Mouse (Mus musculus): Measurements from ENCODE around the gene Gm9999. TPM values are rescaled to one million over a fixed set of nuclear protein-coding genes. Genes with fewer than 3 reads are reported as not detected.
A peak's percentile ranks its signal among the peaks of the same experiment; 100 is the strongest.
"Not testable (repeated sequence)": the region's sequence is repeated elsewhere in the genome, so short reads cannot be mapped to it uniquely, and the experiment has no call there.

Gm9999 gene
- polyA plus RNA-seq, 1 experiment = not detected

- no peak for TF ChIP-seq REST (IDR thresholded peaks at IDR 0.05; ENCODE audit: insufficient read depth, insufficient read length)
- TF ChIP-seq MYOD1 (IDR thresholded peaks at IDR 0.05; ENCODE audit: control insufficient read depth in 1 of 3, insufficient read length in 2 of 3, low read depth in 2 of 3) = no peak
- TF ChIP-seq USF1 (IDR thresholded peaks at IDR 0.05; ENCODE audit: low read depth) = no peak
- no peak for TF ChIP-seq MAX (IDR thresholded peaks at IDR 0.05; ENCODE audit: low read depth)
- TF ChIP-seq CEBPB (IDR thresholded peaks at IDR 0.05; ENCODE audit: insufficient read depth, poor library complexity, severe bottlenecking) = no peak
- TF ChIP-seq TCF12 (IDR thresholded peaks at IDR 0.05; ENCODE audit: insufficient read depth, poor library complexity, severe bottlenecking) = no peak
- TF ChIP-seq E2F4 (IDR thresholded peaks at IDR 0.05; ENCODE audit: insufficient read depth) = no peak
- no peak for TF ChIP-seq MYOG (IDR thresholded peaks at IDR 0.05; ENCODE audit: control insufficient read depth in 1 of 3, insufficient read depth in 1 of 3, insufficient read length in 2 of 3, low read depth in 2 of 3)
- TF ChIP-seq SRF (IDR thresholded peaks at IDR 0.05; ENCODE audit: control insufficient read depth, insufficient read length, low read depth) = no peak
- TF ChIP-seq POLR2AphosphoS2 (IDR thresholded peaks at IDR 0.05; ENCODE audit: insufficient read length, low read depth) = no peak
- TF ChIP-seq TCF3 (IDR thresholded peaks at IDR 0.05; ENCODE audit: insufficient read length, low read depth) = no peak
- TF ChIP-seq POLR2A (IDR thresholded peaks at IDR 0.05; ENCODE audit: insufficient read length, low read depth) = no peak
- Histone ChIP-seq H3K27me3 (ENCODE audit: control insufficient read depth, insufficient read depth, insufficient read length) (no peaks in the 10 kb centered on the region), H3K36me3 (ENCODE audit: control insufficient read depth, insufficient read depth) (no peaks in the 10 kb centered on the region), H3K4me3 (no peak overlapping the region), H3ac (ENCODE audit: control insufficient read depth, insufficient read length) (no peak overlapping the region), H3K79me2 (ENCODE audit: control insufficient read depth, insufficient read depth) (no peaks in the 10 kb centered on the region), H3K4me2 (ENCODE audit: low read depth) (peak overlapping the region; percentile 68)
Measured at GRCm38 (mm10) chr7:47022482-47022881, 39.1 kb downstream of the Gm9999 start.

GRCm38 (mm10) chr7:47023530-47023929 is 40.1 kb downstream of the Gm9999 start:
- no peak overlapping the region for H3K4me3 ChIP-seq
- H3K27me3 ChIP-seq (ENCODE audit: control insufficient read depth, insufficient read depth, insufficient read length) = no peaks in the 10 kb centered on the region
- no peaks in the 10 kb centered on the region for H3K36me3 ChIP-seq (ENCODE audit: control insufficient read depth, insufficient read depth)
- no peak for TF ChIP-seq USF1 (IDR thresholded peaks at IDR 0.05; ENCODE audit: low read depth)
- no peak for TF ChIP-seq TCF12 (IDR thresholded peaks at IDR 0.05; ENCODE audit: insufficient read depth, poor library complexity, severe bottlenecking)
- TF ChIP-seq MAX (IDR thresholded peaks at IDR 0.05; ENCODE audit: low read depth) = no peak
- TF ChIP-seq REST (IDR thresholded peaks at IDR 0.05; ENCODE audit: insufficient read depth, insufficient read length) = no peak
- TF ChIP-seq CEBPB (IDR thresholded peaks at IDR 0.05; ENCODE audit: insufficient read depth, poor library complexity, severe bottlenecking) = no peak
- no peak for TF ChIP-seq E2F4 (IDR thresholded peaks at IDR 0.05; ENCODE audit: insufficient read depth)
- TF ChIP-seq POLR2A (IDR thresholded peaks at IDR 0.05; ENCODE audit: insufficient read length, low read depth) = no peak
- TF ChIP-seq POLR2AphosphoS2 (IDR thresholded peaks at IDR 0.05; ENCODE audit: insufficient read length, low read depth) = no peak
- no peak for TF ChIP-seq MYOD1 (IDR thresholded peaks at IDR 0.05; ENCODE audit: control insufficient read depth in 1 of 3, insufficient read length in 2 of 3, low read depth in 2 of 3)
- no peak for TF ChIP-seq TCF3 (IDR thresholded peaks at IDR 0.05; ENCODE audit: insufficient read length, low read depth)
- TF ChIP-seq MYOG (IDR thresholded peaks at IDR 0.05; ENCODE audit: control insufficient read depth in 1 of 3, insufficient read depth in 1 of 3, insufficient read length in 2 of 3, low read depth in 2 of 3) = no peak
- no peak for TF ChIP-seq SRF (IDR thresholded peaks at IDR 0.05; ENCODE audit: control insufficient read depth, insufficient read length, low read depth)
- no peak overlapping the region for H3K4me2 ChIP-seq (ENCODE audit: low read depth)
- no peaks in the 10 kb centered on the region for H3K79me2 ChIP-seq (ENCODE audit: control insufficient read depth, insufficient read depth)
- no peak overlapping the region for H3ac ChIP-seq (ENCODE audit: control insufficient read depth, insufficient read length)

GRCm38 (mm10) chr7:47024454-47024853 is 41.1 kb downstream of the Gm9999 start:
- Histone ChIP-seq H3ac (ENCODE audit: control insufficient read depth, insufficient read length) (no peak overlapping the region), H3K4me3 (no peak overlapping the region), H3K36me3 (ENCODE audit: control insufficient read depth, insufficient read depth) (no peaks in the 10 kb centered on the region), H3K4me2 (ENCODE audit: low read depth) (no peak overlapping the region), H3K79me2 (ENCODE audit: control insufficient read depth, insufficient read depth) (no peaks in the 10 kb centered on the region), H3K27me3 (ENCODE audit: control insufficient read depth, insufficient read depth, insufficient read length) (no peaks in the 10 kb centered on the region)
- TF ChIP-seq SRF (IDR thresholded peaks at IDR 0.05; ENCODE audit: control insufficient read depth, insufficient read length, low read depth) (no peak), TCF3 (IDR thresholded peaks at IDR 0.05; ENCODE audit: insufficient read length, low read depth) (no peak), POLR2AphosphoS2 (IDR thresholded peaks at IDR 0.05; ENCODE audit: insufficient read length, low read depth) (no peak), MYOG (IDR thresholded peaks at IDR 0.05; ENCODE audit: control insufficient read depth in 1 of 3, insufficient read depth in 1 of 3, insufficient read length in 2 of 3, low read depth in 2 of 3) (no peak), MYOD1 (IDR thresholded peaks at IDR 0.05; ENCODE audit: control insufficient read depth in 1 of 3, insufficient read length in 2 of 3, low read depth in 2 of 3) (no peak), USF1 (IDR thresholded peaks at IDR 0.05; ENCODE audit: low read depth) (no peak), MAX (IDR thresholded peaks at IDR 0.05; ENCODE audit: low read depth) (no peak), REST (IDR thresholded peaks at IDR 0.05; ENCODE audit: insufficient read depth, insufficient read length) (no peak)

DNA sequence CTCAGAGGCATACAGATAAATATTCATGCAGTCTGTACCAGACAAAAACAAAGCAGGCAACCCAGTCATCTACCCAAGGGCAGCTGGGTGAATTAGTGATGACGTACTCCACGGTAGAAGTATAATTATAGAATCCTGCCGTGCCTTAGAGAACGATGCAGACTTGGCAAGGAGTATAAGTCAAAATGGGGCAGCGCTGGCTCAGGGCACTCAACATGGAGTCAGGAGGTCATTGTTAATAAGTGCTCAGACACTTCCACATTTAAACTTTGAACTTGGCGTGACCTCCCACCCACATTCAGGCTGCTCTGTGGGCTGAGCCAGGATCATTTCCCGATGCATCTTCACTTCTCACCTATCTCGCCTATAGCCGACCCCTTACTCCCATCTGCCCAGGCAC is 42.0 kb downstream of the Gm9999 start:
- no peaks in the 10 kb centered on the region for H3K27me3 ChIP-seq (ENCODE audit: control insufficient read depth, insufficient read depth, insufficient read length)
- H3ac ChIP-seq (ENCODE audit: control insufficient read depth, insufficient read length) = no peak overlapping the region
- no peaks in the 10 kb centered on the region for H3K36me3 ChIP-seq (ENCODE audit: control insufficient read depth, insufficient read depth)
- no peak overlapping the region for H3K4me3 ChIP-seq
- no peaks in the 10 kb centered on the region for H3K79me2 ChIP-seq (ENCODE audit: control insufficient read depth, insufficient read depth)
- no peak overlapping the region for H3K4me2 ChIP-seq (ENCODE audit: low read depth)
- no peak for TF ChIP-seq E2F4 (IDR thresholded peaks at IDR 0.05; ENCODE audit: insufficient read depth)
- TF ChIP-seq MAX (IDR thresholded peaks at IDR 0.05; ENCODE audit: low read depth) = no peak
- no peak for TF ChIP-seq MYOD1 (IDR thresholded peaks at IDR 0.05; ENCODE audit: control insufficient read depth in 1 of 3, insufficient read length in 2 of 3, low read depth in 2 of 3)
- no peak for TF ChIP-seq REST (IDR thresholded peaks at IDR 0.05; ENCODE audit: insufficient read depth, insufficient read length)
- TF ChIP-seq USF1 (IDR thresholded peaks at IDR 0.05; ENCODE audit: low read depth) = no peak
- no peak for TF ChIP-seq MYOG (IDR thresholded peaks at IDR 0.05; ENCODE audit: control insufficient read depth in 1 of 3, insufficient read depth in 1 of 3, insufficient read length in 2 of 3, low read depth in 2 of 3)
- TF ChIP-seq TCF3 (IDR thresholded peaks at IDR 0.05; ENCODE audit: insufficient read length, low read depth) = no peak
- TF ChIP-seq POLR2A (IDR thresholded peaks at IDR 0.05; ENCODE audit: insufficient read length, low read depth) = no peak

DNA sequence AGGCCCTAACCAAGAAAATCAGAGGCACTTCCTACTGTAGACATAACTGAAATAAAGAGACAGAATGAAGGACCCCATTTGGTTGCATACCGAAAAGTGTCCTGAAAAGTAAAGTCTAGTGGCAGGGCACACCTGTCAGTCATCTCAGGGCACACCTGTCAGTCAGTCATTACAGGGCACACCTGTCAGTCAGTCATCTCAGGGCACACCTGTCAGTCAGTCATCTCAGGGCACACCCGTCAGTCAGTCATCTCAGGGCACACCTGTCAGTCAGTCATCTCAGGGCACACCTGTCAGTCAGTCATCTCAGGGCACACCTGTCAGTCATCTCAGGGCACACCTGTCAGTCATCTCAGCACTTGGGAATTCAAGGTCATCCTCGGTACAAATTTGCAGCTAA is 43.5 kb downstream of the Gm9999 start:
- not testable (repeated sequence) for H3K79me2 ChIP-seq (ENCODE audit: control insufficient read depth, insufficient read depth); H3K4me2 ChIP-seq (ENCODE audit: low read depth); H3K36me3 ChIP-seq (ENCODE audit: control insufficient read depth, insufficient read depth); H3ac ChIP-seq (ENCODE audit: control insufficient read depth, insufficient read length); H3K4me3 ChIP-seq; H3K27me3 ChIP-seq (ENCODE audit: control insufficient read depth, insufficient read depth, insufficient read length)
- TF ChIP-seq MYOG (IDR thresholded peaks at IDR 0.05; ENCODE audit: control insufficient read depth in 1 of 3, insufficient read depth in 1 of 3, insufficient read length in 2 of 3, low read depth in 2 of 3) (peak; percentile 5 to 75 (median 71)), TCF3 (IDR thresholded peaks at IDR 0.05; ENCODE audit: insufficient read length, low read depth) (peak; percentile 57), MYOD1 (IDR thresholded peaks at IDR 0.05; ENCODE audit: control insufficient read depth in 1 of 3, insufficient read length in 2 of 3, low read depth in 2 of 3) (peak in 2 of 3 experiments; percentile 74 to 93), TCF12 (IDR thresholded peaks at IDR 0.05; ENCODE audit: insufficient read depth, poor library complexity, severe bottlenecking) (peak; percentile 30)

Data from myocyte (in vitro differentiated cells).